Mouse (Mus musculus) left cerebral cortex, postnatal 10 days (tissue): ENCODE data around the gene Krt24. TPM values are rescaled to one million over a fixed set of nuclear protein-coding genes. Genes with fewer than 3 reads are reported as not detected.
"Not testable (repeated sequence)": the region's sequence is repeated elsewhere in the genome, so short reads cannot be mapped to it uniquely, and the experiment has no call there.

Experiments
- DNase-seq, 2 experiments: peaks; one replicate each; pipeline ENCODE4 v3.0.0; 2021 to 2022; ENCODE audit warnings: low spot score in 2 of 2, mixed read lengths in 1 of 2; ENCODE audit errors: extremely low spot score in 1 of 2
- intact Hi-C: fragments of 180-260 bp; cut with DNase I; formaldehyde crosslinking; loops from one replicate; pipeline ENCODE4 v1.15.1; 2025
- total RNA-seq, 2 experiments: library from RNA; stranded (reverse); gene quantifications; 2 replicates each; pipeline ENCODE4 v1.2.3; 2021

The Krt24 gene
- total RNA-seq, 2 experiments from 2014 or later = not detected

GRCm38 (mm10) chr11:99265220-99265619 is 19.8 kb downstream of the Krt24 start:
- intact Hi-C loops = no loop called here
- DNase-seq = peak; percentile 61 to 65

GRCm38 (mm10) chr11:99256213-99256612 is 28.8 kb downstream of the Krt24 start:
- no peak for DNase-seq
- intact Hi-C loops = no loop called here

- intact Hi-C loops = no loop called here
- no peak for DNase-seq
These were observed 29.7 kb downstream of the Krt24 start for GRCm38 (mm10) chr11:99255316-99255715.

DNA sequence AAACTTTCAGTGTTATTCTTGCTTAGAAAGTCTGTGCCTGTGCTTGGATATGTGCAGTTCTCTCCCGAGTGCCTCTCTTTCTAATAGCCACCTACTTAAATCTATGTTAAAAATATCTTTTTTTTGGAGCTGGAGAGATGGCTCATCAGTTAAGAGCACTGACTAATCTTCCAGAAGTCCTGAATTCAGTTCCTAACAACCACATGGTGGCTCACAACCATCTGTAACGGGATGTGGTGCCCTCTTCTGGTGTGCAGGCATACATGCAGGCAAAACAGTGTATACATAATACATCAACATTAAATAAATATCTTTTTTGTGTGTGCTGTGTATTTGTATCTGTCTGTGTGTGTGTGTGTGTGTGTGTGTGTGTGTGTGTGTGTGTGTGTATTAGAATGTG is 31.2 kb downstream of the Krt24 start:
- intact Hi-C loops = no loop called here
- DNase-seq = no peak

GRCm38 (mm10) chr11:99252671-99253070 is 32.4 kb downstream of the Krt24 start:
- DNase-seq = no peak
- intact Hi-C loops = no loop called here

- intact Hi-C loops = no loop called here
- no peak for DNase-seq
These were observed 34.4 kb downstream of the Krt24 start for GRCm38 (mm10) chr11:99250666-99251065.

DNA sequence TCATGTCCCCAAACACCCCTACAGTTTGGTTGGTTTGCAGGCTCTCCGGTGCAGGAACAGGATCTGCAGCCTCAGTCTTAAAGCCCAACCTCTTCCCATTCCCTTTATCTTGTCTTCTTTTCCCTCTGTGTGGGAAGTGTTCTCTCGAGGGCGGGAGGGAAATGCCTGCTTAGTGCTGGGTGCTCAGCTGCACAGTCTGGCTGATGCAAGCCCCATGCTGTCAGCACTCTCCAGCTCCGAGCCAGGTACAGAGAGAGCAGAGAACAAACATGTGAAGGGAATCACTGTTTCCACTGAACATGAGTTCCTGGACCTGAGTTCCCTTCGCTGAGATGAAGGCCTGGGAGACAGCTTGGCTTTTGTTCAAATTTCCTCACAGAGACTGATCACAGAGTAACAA is 34.8 kb downstream of the Krt24 start:
- intact Hi-C loops = no loop called here
- no peak for DNase-seq

- intact Hi-C loops = loop anchor here (5.0 kb wide), 1 partner anchor 43 kb away; no protein-coding TSS in a partner anchor
These were observed 35.9 kb downstream of the Krt24 start for GRCm38 (mm10) chr11:99249115-99249514.

DNA sequence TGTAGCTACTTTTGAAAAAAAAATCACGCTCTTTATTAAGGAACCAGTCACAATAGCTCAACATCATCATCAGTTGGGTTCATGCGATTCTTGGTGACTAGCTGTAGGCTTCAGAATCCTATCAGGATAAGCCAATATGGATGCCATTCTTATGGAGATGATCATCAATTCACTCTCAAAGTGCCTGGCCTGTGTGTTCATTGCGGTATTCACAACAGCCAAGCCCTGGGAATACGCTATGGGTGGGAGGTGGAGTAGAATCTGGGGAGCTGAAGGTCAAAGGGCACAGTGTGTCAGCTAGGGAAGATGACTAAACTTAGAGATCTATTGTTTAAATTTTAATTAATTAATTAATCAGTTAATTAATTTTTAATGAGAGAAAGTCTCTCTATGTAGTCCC is 37.1 kb downstream of the Krt24 start:
- DNase-seq = no peak
- intact Hi-C loops = loop anchor here (5.0 kb wide), 1 partner anchor 44 kb away; no protein-coding TSS in a partner anchor

More at GRCm38 (mm10) chr11:99249115-99249514, 35.9 kb downstream of the Krt24 start:
- DNase-seq = no peak

DNA sequence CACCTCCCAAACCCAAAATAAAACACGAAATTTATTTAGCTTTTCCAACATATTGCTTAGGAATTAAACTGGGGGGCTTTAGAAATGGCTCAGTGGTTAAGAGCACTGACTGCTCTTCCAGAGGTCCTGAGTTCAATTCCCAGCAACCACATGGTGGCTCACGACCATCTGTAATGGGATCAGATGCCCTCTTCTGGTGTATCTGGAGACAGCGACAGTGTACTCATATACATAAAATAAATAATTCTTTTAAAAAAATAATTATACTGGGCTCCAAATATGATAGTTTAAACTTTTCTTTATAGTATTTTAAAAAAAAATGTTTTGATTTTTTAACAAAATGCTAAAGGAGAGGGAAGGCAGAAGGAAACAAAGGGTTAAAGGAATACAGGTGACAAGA is 40.5 kb downstream of the Krt24 start:
- intact Hi-C loops = not testable (repeated sequence)

DNA sequence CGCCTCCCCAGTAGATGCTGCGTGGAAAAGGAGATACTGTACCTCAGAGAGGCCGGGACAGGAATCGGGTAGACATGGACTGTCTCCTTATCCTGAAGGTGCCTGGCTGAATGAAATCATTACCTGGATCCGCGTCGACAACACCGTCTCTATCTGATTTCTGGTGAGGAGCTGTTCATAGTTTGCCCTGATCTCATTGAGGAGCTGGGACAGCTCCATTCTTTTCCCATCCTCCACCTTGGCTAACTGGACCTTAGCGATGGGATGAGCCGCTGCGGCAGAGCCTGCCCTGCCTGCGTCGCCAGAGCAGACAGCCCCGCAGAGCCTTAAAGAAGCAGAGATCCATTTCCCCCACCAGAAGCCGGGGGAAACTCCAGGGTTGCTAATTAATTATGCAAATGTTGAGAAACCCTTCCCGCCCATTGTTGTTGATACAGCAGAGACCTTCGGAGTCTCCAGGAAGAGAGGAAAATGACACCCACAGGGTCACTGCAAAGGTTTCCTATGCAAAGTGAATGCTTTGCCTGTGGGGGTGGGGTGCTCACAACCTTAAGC is 41.2 kb downstream of the Krt24 start, which contains the start of gene Krt222:
Gene Krt222 (minus strand): TSS at position 266 of the 555 bp plus-strand sequence.
- intact Hi-C loops = no loop called here
- DNase-seq = peak; percentile 20 to 59

More for the DNA sequence above, 40.5 kb downstream of the Krt24 start:
- DNase-seq = not testable (repeated sequence)

DNA sequence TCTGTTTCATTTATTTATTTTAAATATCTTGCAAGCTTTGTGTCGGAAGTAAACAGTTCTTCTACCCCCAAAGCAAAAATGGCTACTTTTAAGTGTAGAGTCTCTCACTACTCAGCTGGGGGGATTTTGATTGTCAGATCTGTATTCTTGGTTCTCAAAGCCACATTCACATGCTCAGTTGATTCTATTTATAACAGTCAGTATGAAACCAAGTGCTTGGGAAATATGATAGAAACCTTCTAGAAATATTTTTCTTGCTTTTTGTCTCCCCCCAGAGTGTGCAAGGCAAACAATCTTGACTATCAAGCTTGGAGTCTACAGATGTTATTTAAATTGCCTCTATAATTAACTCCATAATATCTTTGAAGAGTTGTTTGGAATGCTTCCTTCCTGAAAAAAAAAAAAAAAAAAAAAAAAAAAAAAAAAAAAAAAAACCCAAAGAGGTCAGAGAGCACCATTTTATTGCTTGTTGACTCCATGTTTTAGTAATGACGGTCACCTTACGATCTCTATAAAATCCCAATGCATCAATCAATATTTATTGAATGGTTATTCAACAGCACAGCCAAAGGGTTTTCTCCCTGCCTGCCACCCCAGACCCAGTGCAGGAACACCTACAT is 41.8 kb downstream of the Krt24 start:
- intact Hi-C loops = no loop called here
- no peak for DNase-seq

DNA sequence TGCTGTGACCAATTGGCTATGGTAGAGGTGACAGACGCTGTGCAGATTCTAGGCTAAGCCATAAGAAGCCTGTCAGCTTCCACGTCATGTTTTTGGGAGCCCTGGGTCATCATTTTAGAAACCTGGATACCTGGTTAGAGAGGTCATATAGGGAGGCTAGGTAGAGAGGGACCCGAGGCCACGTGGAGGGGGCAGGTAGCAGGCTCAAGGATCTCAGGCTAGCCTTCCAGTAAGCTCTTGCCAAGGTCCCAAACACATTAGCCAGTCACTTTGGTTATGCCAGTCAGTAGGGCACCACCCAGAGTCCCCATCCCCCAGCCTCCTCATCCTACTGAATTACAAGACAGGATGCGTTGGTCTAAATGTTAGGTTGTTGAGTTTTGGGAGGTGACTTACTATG is 43.0 kb downstream of the Krt24 start:
- intact Hi-C loops = no loop called here
- DNase-seq = no peak

- DNase-seq = no peak
- intact Hi-C loops = no loop called here
These were observed 46.6 kb downstream of the Krt24 start for GRCm38 (mm10) chr11:99238468-99238867.

DNA sequence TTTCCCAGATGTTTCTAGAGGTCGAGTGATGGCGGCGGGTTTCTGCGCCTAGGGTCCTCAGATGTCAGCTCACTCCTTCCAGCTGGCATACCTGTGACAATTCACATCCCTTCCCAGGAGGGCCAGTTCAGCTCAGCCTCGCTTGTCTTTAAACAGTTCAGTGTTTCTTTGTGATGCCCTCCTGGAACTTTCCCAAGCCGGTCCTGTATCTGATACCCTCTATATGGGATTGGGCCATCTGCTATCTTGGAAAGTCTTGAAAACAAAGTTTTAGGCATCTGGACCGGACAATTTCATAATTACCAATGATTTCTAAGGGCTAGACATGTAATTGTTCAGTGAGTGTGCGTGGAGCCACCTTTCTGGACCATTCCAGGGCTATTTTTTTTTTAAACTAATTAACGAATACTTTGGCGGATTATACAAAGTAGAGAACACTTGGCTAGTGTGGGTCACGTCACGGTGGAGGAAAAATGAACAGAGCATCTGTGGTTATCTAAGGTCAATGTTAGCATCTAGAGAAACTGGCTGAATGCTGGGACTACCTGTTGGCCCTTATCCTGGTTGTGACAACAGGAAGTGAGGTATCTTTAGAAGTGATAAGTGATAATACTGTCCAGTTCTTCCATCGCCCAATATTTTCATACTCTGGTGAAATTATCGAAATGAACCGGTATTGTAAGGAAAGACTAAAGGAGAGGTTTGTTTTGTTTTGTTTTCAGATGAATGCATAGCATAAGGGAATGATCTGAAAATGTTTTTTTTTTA is 53.8 kb downstream of the Krt24 start:
- intact Hi-C loops = no loop called here
- DNase-seq = peak in 1 of 2 experiments; percentile 25

DNA sequence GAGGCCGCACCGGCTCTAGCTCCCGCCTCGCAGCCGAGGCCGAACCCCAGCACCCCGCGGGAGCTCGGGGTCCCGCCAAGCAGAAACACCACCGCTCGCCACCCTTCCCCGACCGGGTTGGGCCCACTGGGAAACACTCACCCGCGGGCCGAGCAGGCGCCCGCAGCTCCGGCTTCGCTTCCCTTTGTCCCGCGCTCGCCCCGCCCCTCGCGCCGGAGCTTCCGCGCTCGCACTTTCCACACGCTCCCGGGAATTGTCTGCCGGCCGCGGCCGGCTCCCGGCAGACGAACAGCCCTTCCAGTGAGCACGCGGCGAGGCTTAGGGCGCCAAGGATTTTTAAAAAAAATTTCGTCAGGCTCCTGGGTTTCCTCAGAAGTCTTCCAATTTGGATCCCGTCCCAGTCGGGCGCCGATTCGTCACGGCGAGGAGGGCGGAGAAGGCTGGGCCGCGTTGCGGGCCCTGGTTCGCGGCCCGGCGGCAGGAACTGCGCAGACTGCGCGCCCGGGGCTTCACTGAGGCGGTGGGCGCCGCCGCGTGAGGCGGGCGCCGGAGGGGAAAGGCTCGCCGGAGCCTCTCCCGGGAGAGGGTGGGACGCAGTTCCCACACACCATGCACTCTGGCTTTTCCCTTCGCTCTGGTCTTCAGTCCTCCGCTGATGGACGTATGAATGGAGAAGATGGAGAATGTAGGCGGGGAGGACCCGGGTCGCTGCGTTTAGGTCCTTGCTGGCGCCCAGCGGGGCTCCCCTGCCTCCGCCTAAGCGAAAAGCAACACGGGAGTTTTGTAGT is 54.6 kb downstream of the Krt24 start, which contains the start of gene Smarce1:
Gene Smarce1 (minus strand): TSS at position 757 of the 788 bp plus-strand sequence.
- DNase-seq = peak; percentile 59 to 88
- intact Hi-C loops = no loop called here
